27 mouse cellular contexts compared by ENCODE assay signal in the genomic region with DNA sequence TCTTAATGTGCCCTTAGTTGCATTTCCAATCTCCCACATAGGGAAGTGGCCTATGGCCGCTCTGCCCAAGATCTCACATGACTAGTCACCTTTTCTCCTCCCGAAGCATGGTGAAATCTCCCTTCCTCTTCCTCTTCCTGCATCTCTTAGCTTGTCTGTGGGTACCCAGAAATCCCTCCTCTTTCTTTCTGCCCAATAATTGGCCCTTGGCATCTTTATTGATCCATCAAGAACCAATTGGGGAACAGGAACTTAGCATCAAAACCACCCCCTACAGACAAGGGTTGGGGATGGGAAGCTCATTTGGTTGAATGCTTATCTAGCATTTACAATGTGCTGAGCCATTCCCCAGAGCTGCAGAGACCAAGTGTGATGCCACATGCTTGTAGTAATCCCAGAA.
A peak's percentile ranks its signal among the peaks of the same experiment; 100 is the strongest.
DNase-seq lines count a peak whose midpoint lies in the region; ATAC-seq and TF ChIP-seq lines count a peak whose summit lies in the region.
"Had no signal": no experiment of that assay in that cellular context is flagged by ENCODE, and none has a peak within 500 bp of the region (broad histone marks: within the 10 kb centered on the region; RNA-seq: fewer than 3 reads in every experiment).

No protein-coding gene starts in this region.

- TF ChIP-seq POLR2A in liver, adult 2 months (IDR thresholded peaks at IDR 0.05; ENCODE audit: extremely low read depth, insufficient read depth, low read length): no peak

- no peaks in the 10 kb centered on the region for H3K79me2 ChIP-seq in liver, adult 2 months (ENCODE audit: control insufficient read depth, insufficient read depth, low read length)

- TF ChIP-seq CTCF in liver, adult 2 months (IDR thresholded peaks at IDR 0.05; ENCODE audit: low read depth, low read length): no peak
- no peak for TF ChIP-seq CTCF in G1E (IDR thresholded peaks at IDR 0.05; ENCODE audit: low read depth, low read length)

- no peaks in the 10 kb centered on the region for H3K9me3 ChIP-seq in G1E (replicated peaks)
- H3K9me3 ChIP-seq in midbrain, embryonic 13.5 days: no peaks in the 10 kb centered on the region
- H3K9me3 ChIP-seq: embryonic facial prominence, embryonic 12.5 days; forebrain, embryonic 10.5 days; kidney, embryonic 15.5 days; limb, embryonic 12.5 days; liver, embryonic 12.5 days; midbrain, embryonic 10.5 days had no signal

- no peaks in the 10 kb centered on the region for H3K36me3 ChIP-seq in liver, adult 2 months (ENCODE audit: control insufficient read depth, insufficient read depth, low read length)
- H3K36me3 ChIP-seq in G1E (replicated peaks): no peaks in the 10 kb centered on the region
- H3K36me3 ChIP-seq in midbrain, embryonic 13.5 days: no peaks in the 10 kb centered on the region
- H3K36me3 ChIP-seq: embryonic facial prominence, embryonic 12.5 days; forebrain, embryonic 10.5 days; kidney, embryonic 15.5 days; limb, embryonic 12.5 days; liver, embryonic 12.5 days; midbrain, embryonic 10.5 days had no signal

- peak; percentile 46; the same call in 1 of the 2 replicates for ATAC-seq in G1E (ENCODE audit: extremely low read depth, insufficient number of reproducible peaks, low FRiP score, poor library complexity, severe bottlenecking)
- ATAC-seq in common myeloid progenitor, adult 5-6 weeks (replicated peaks; ENCODE audit: low read depth, poor library complexity, severe bottlenecking): peak; percentile 37
- peak; percentile 54; the same call in 1 of the 2 replicates for ATAC-seq in monocyte, adult 5-6 weeks (replicated peaks; ENCODE audit: insufficient number of reproducible peaks, low FRiP score, low TSS enrichment, poor library complexity, severe bottlenecking)
- ATAC-seq in midbrain, embryonic 13.5 days: no peak
- ATAC-seq: CD4-positive, CD25-positive, alpha-beta regulatory T cell, adult 4 months; forebrain, postnatal 0 days; hindbrain, embryonic 16.5 days; liver, embryonic 12.5 days; midbrain, embryonic 16.5 days had no signal

- peak; percentile 21 for DNase-seq in liver, adult 2 months (ENCODE audit: extremely low read depth, low read depth, low spot score)
- DNase-seq in liver (no peak), G1E (ENCODE audit: low spot score) (peak; percentile 59)
- no peak for DNase-seq in embryo, embryonic 9.5 days (ENCODE audit: extremely low spot score)
- DNase-seq: adrenal gland, adult 8-10 months; cerebellum, adult 8-10 months; cerebellum, postnatal 25 days; forebrain, postnatal 0 days; heart, postnatal 14 days; kidney, adult 18-20 months; kidney, postnatal 4 days; lung, adult 2 months; retina, postnatal 1 day; right cerebral cortex, postnatal 14 days; thymus, postnatal 4 days had no signal

- H3K27me3 ChIP-seq in liver, adult 2 months (ENCODE audit: control insufficient read depth, insufficient read depth, low read length): no peaks in the 10 kb centered on the region
- H3K27me3 ChIP-seq in G1E (ENCODE audit: insufficient read depth, low read length): peaks cover 6% of the 10 kb centered on the region; the same call in 1 of the 2 replicates
- peaks cover 4% of the 10 kb centered on the region; the same call in 1 of the 2 replicates for H3K27me3 ChIP-seq in midbrain, embryonic 13.5 days
- H3K27me3 ChIP-seq: embryonic facial prominence, embryonic 12.5 days; kidney, embryonic 15.5 days; limb, embryonic 12.5 days; liver, embryonic 12.5 days had no signal

- no peak overlapping the region for H3K4me3 ChIP-seq in liver, adult 2 months (ENCODE audit: insufficient read depth, low read depth, low read length)
- H3K4me3 ChIP-seq in G1E (ENCODE audit: low read depth, low read length): no peak overlapping the region
- H3K4me3 ChIP-seq in midbrain, embryonic 13.5 days (replicated peaks): no peak overlapping the region
- H3K4me3 ChIP-seq: embryonic facial prominence, embryonic 12.5 days; forebrain, embryonic 10.5 days; kidney, embryonic 15.5 days; limb, embryonic 12.5 days; liver, embryonic 12.5 days; midbrain, embryonic 10.5 days had no signal

- no peak overlapping the region for H3K4me2 ChIP-seq in midbrain, embryonic 13.5 days (replicated peaks)
- H3K4me2 ChIP-seq: embryonic facial prominence, embryonic 12.5 days; kidney, embryonic 15.5 days; limb, embryonic 12.5 days; liver, embryonic 12.5 days had no signal

- 92% methylated on average over 2 of the region's 2 CpGs for whole genome bisulfite sequencing in liver, adult 2 months
- 89% methylated on average over 2 of the region's 2 CpGs for WGBS in midbrain, embryonic 13.5 days

- no peak overlapping the region for H3K27ac ChIP-seq in liver, adult 2 months (replicated peaks; ENCODE audit: insufficient read depth, low read depth, low read length)
- no peak overlapping the region for H3K27ac ChIP-seq in midbrain, embryonic 13.5 days
- H3K27ac ChIP-seq: embryonic facial prominence, embryonic 12.5 days; forebrain, embryonic 10.5 days; kidney, embryonic 15.5 days; limb, embryonic 12.5 days; liver, embryonic 12.5 days; midbrain, embryonic 10.5 days had no signal

- H3K4me1 ChIP-seq in liver, adult 2 months (ENCODE audit: control insufficient read depth, insufficient read depth, low read length): no peaks in the 10 kb centered on the region
- H3K4me1 ChIP-seq in G1E (ENCODE audit: insufficient read depth, low read depth, low read length): peaks cover 65% of the 10 kb centered on the region
- peaks cover 10% of the 10 kb centered on the region; the same call in 1 of the 2 replicates for H3K4me1 ChIP-seq in midbrain, embryonic 13.5 days (replicated peaks)
- H3K4me1 ChIP-seq: kidney, embryonic 15.5 days; limb, embryonic 12.5 days; liver, embryonic 12.5 days had no signal

- no peak overlapping the region for H3K9ac ChIP-seq in liver, adult 2 months (ENCODE audit: low read depth, low read length)
- H3K9ac ChIP-seq in midbrain, embryonic 13.5 days (replicated peaks): no peak overlapping the region
- H3K9ac ChIP-seq: embryonic facial prominence, embryonic 12.5 days; forebrain, postnatal 0 days; kidney, embryonic 15.5 days; limb, embryonic 12.5 days; liver, embryonic 12.5 days had no signal

Comparison
In these comparisons a context has a peak if more than half of its experiments do, and no peak if none do; other contexts are left out.
1. DNase-seq: peak in liver, adult 2 months (single experiment) and G1E (single experiment); none in liver (single experiment) and embryo, embryonic 9.5 days (single experiment).